Mouse (Mus musculus): Measurements from ENCODE around the gene Hivep1. TPM values are rescaled to one million over a fixed set of nuclear protein-coding genes. Genes with fewer than 3 reads are reported as not detected.

Hivep1 gene
- 7.4 and 7.9 TPM in 2 replicates for polyA plus RNA-seq (2016; fragmentation: Nextera tagmentation; extraction: Ambion mirVana)

DNA sequence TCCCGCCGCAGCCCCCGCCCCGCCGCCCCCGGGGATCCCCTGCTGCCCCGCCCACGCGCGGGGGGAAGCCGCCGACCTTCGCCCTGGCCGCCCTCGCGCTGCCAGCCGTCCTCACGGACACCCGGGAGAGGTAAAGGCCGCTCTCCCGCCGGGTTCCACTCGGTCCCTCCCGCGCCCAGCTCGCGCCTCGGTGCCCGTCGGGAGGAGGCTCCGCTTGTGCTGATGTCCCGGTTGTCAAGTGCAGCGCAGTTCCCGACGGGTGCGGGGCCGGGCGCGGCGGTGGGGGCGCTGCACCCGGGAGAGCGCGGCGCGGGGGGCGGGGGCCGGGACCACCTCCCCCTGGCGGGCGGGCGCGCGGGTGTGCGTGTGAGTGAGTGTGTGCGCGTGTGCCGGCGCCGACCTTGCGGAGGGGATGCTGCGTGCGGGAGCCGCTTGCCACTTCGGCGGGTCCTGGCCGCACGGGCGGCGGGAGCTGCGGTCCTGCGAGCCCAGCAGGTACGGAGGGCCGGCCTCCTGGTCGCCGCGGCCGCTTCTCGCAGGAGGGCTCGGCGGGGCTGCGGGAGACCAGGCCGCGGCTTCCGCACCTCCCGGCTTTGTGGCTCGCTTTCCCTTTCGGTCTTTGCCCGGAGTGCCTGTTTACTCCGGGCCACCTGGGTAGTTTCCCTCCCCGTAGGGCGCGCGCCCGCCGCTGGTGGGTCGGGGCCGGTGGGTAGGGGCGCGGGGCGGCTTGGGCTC lies at the start of gene Hivep1:
TSS of gene Hivep1 (plus strand) at position 61 of the 735 bp plus-strand sequence.
- under 1% methylated on average over 93 of the region's 100 CpGs for WGBS
- DNase-seq (ENCODE audit: extremely low spot score, low spot score), result peak; percentile 83
- Histone ChIP-seq H3K4me3 (peak within 1 kb of the TSS; percentile 90), H3K9me3 (no peaks in the 10 kb centered on the region), H3K36me3 (replicated peaks) (peaks cover 19% of the 10 kb centered on the region), H3K4me1 (peaks cover 49% of the 10 kb centered on the region), H3K27me3 (ENCODE audit: poor library complexity, severe bottlenecking) (no peaks in the 10 kb centered on the region), H3K27ac (peak within 1 kb of the TSS; percentile 98)

DNA sequence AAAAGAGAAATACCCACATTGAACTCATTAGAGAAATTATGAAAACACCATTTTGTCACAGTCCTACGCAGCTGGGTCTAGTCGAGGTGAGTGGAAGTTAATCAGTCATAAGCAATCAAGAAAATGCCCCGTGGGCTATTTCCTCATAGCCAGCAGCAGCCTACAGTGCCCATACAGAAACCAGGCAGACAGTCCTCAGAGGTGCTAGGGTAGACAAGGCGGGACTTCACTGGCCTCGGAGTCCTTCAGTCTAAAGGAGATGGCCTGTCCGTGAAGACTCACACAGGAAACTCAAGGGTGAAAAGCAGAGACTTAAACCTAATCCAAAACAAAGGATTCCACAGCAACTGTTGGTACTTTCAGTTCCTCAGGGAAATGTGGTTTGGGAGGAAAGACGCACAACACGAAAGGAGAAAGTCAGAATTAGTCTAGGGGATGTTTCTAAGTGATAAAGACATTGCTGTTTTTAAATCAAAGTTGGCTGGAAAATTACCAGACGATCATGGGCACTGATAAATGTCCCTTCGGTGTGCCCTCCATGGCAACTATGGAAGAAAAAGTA lies 36.3 kb upstream of the Hivep1 start:
- no peaks in the 10 kb centered on the region for H3K27me3 ChIP-seq (ENCODE audit: poor library complexity, severe bottlenecking)
- H3K36me3 ChIP-seq (replicated peaks), result no peaks in the 10 kb centered on the region
- no peak overlapping the region for H3K27ac ChIP-seq
- H3K4me1 ChIP-seq, result no peaks in the 10 kb centered on the region
- no peak for DNase-seq (ENCODE audit: extremely low spot score, low spot score)
- WGBS, result 84% methylated on average over 10 of the region's 10 CpGs
- H3K4me3 ChIP-seq, result no peak overlapping the region
- no peaks in the 10 kb centered on the region for H3K9me3 ChIP-seq

DNA sequence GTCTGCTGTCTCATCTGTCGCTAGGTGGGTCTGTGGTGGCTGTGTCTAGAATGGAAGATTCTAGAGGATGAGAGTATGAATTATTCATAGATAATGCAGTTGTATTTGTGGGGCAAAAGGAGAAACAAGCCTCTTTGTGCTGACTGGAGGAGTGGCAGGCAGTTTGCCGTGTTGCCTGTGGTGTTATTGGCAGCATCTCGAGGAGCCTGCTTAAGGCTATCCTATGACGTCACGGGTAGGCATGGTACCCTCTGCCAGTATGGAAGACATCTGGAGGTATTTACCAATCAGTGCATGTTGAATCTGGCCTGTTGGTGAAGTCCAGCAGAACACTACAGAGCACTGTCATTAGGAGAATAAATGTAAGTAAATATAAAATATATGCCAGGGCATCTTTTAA lies 35.6 kb upstream of the Hivep1 start:
- WGBS, result 89% methylated on average over 5 of the region's 5 CpGs
- Histone ChIP-seq H3K27me3 (ENCODE audit: poor library complexity, severe bottlenecking) (no peaks in the 10 kb centered on the region), H3K27ac (no peak overlapping the region), H3K36me3 (replicated peaks) (no peaks in the 10 kb centered on the region), H3K4me3 (no peak overlapping the region), H3K4me1 (no peaks in the 10 kb centered on the region), H3K9me3 (no peaks in the 10 kb centered on the region)
- DNase-seq (ENCODE audit: extremely low spot score, low spot score), result no peak

DNA sequence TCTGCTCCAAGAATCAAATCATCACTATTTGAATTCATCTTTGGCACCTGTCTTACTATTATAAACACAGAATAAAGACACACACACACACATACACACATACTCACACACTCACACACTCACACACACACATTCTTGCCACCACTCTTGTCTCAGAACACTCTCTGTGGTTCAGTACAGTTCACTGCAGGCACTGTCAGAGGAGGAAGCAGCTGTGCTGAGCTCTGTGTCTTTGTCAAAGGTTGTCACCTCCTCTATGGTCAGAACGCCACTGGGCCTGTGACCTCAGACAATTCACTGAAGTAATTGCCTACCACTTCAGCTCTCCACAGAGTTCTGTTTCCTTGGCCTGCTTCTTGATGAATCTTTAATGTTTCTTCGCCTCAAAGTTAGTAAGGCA lies 33.5 kb upstream of the Hivep1 start:
- H3K9me3 ChIP-seq, result no peaks in the 10 kb centered on the region
- no peak overlapping the region for H3K4me3 ChIP-seq
- no peaks in the 10 kb centered on the region for H3K4me1 ChIP-seq
- WGBS, result 88% methylated on average over 2 of the region's 2 CpGs
- no peaks in the 10 kb centered on the region for H3K36me3 ChIP-seq (replicated peaks)
- H3K27me3 ChIP-seq (ENCODE audit: poor library complexity, severe bottlenecking), result no peaks in the 10 kb centered on the region
- DNase-seq (ENCODE audit: extremely low spot score, low spot score), result no peak
- no peak overlapping the region for H3K27ac ChIP-seq

DNA sequence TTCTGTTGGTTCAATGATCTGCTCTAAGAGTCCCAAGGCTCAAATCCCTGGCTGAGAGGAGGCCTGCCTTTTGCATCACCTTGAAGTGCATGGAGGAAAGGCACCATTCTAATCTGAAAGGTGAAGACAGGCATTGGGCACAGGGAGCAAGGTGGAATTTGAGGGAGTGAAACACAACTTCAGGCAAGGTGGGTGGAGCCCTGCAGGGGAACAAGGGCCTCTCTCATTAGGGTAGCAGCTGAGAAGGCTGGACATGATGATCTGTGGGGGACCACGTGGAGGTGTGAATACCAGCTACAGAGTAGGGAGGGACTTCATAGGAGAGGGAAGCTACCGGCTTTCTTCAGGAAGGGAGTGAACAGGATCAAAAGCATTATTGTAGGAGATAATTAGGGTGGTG lies 10.6 kb upstream of the Hivep1 start:
- WGBS, result 22% methylated on average over 2 of the region's 2 CpGs
- peaks cover 10% of the 10 kb centered on the region for H3K4me1 ChIP-seq
- H3K27ac ChIP-seq, result no peak overlapping the region
- DNase-seq (ENCODE audit: extremely low spot score, low spot score), result no peak
- no peaks in the 10 kb centered on the region for H3K27me3 ChIP-seq (ENCODE audit: poor library complexity, severe bottlenecking)
- H3K4me3 ChIP-seq, result no peak overlapping the region
- no peaks in the 10 kb centered on the region for H3K9me3 ChIP-seq
- H3K36me3 ChIP-seq (replicated peaks), result no peaks in the 10 kb centered on the region

DNA sequence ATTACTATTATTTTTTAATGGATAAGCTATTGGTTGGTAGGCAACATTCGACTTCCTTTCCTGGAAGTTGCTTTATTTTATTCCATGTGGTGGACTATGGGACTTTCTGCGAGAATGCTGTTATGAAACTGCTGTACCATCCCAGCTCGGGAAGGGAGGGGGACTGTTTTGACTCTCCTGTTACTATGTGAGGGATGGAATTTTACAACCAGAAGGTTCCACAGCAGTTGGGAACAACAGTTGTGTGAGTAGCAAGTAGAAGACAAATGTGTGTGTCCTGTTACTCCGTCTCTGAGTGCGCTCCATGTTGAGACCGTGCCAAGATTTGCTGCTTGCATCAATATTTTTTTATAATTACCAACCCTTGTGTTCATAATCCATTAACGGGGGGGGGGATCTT lies 8.4 kb upstream of the Hivep1 start:
- WGBS, result 94% methylated on average over 7 of the region's 7 CpGs
- DNase-seq (ENCODE audit: extremely low spot score, low spot score), result no peak
- no peak overlapping the region for H3K4me3 ChIP-seq
- no peak overlapping the region for H3K27ac ChIP-seq
- H3K4me1 ChIP-seq, result peaks cover 12% of the 10 kb centered on the region
- no peaks in the 10 kb centered on the region for H3K9me3 ChIP-seq
- H3K27me3 ChIP-seq (ENCODE audit: poor library complexity, severe bottlenecking), result no peaks in the 10 kb centered on the region
- no peaks in the 10 kb centered on the region for H3K36me3 ChIP-seq (replicated peaks)

DNA sequence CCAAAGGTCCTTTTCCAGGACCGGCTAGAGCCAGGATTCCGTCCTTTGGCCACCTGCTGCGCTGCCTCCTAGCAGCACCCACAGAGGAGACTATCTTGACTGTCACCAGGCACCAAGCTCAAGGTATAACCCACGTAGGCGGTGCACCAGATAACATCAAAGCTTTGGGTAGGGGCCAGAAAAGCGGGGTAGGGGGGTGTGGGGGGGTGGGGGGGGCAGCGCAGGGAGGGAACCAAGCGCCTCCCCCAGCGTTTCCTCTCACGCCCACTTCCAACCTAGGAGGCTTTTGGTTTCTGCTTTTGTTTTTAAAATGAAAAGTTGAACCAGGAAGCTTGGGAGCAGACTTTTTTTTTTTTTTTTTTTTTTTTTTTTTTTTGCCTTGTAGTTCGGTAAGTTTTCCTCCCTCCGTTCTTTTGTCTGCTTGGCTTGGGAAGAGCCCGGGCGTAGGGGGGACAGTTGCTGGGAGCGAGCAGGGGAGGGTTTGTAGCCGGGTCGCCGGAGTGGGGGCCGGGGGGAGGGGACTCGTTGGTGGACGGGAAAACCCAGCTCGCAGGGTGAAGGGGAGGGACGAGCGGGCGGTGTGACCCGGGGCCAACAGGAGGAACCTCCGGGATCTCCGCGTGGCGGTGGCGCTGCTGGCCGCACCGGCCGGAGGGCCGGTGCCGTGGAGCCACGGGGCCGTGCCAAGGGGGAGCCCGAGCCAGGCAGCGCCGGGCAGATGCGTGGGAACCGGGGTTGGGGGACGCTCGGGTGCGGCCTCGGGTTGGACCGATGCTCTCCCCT lies 2.6 kb upstream of the Hivep1 start:
- H3K9me3 ChIP-seq, result no peaks in the 10 kb centered on the region
- peak; percentile 76 for DNase-seq (ENCODE audit: extremely low spot score, low spot score)
- WGBS, result under 1% methylated on average over 48 of the region's 48 CpGs
- peaks cover 35% of the 10 kb centered on the region for H3K4me1 ChIP-seq
- H3K27ac ChIP-seq, result peak overlapping the region; percentile 94
- H3K27me3 ChIP-seq (ENCODE audit: poor library complexity, severe bottlenecking), result no peaks in the 10 kb centered on the region
- no peaks in the 10 kb centered on the region for H3K36me3 ChIP-seq (replicated peaks)
- H3K4me3 ChIP-seq, result peak overlapping the region; percentile 90

DNA sequence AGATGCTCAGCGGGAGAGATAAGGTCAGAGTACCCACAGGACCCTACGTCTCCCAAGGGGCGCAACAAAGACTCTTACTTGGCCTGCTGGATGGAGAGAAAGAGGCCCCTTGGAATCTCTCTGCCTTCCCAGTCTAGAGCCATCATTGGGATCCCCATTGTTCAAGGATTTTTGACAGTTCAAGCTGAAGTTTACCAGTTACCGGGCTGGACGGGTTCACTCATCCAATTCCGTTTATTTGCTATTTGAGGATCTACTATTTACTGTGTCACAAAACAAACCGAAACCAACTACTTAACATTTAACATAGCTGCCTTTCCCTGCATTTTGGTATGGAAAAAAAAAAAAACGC lies 2.1 kb upstream of the Hivep1 start:
- DNase-seq (ENCODE audit: extremely low spot score, low spot score), result no peak
- H3K4me1 ChIP-seq, result peaks cover 41% of the 10 kb centered on the region
- no peaks in the 10 kb centered on the region for H3K36me3 ChIP-seq (replicated peaks)
- H3K27me3 ChIP-seq (ENCODE audit: poor library complexity, severe bottlenecking), result no peaks in the 10 kb centered on the region
- peak overlapping the region; percentile 90 for H3K4me3 ChIP-seq
- H3K9me3 ChIP-seq, result no peaks in the 10 kb centered on the region
- WGBS, result 3% methylated on average over 8 of the region's 8 CpGs
- peak overlapping the region; percentile 94 for H3K27ac ChIP-seq

DNA sequence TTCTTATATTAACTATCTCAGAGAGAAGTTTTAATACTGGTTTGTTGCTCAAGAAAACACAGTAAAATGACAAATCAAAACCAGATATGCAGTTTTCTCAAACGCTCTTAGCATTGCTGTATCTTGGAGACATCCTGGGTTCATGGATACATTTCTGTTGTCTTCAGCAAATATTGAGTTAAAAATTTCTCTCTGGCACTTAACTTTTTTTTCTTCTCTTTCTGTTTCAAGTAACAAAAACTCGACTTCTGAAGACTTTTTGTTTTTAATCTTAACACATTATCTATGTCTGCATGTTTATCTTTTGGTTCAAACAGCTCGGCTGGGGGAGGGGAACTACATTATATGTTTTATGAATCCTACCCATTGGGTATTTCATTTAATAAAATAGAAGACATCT lies 1.7 kb upstream of the Hivep1 start:
- no peak for DNase-seq (ENCODE audit: extremely low spot score, low spot score)
- Histone ChIP-seq H3K27ac (peak overlapping the region; percentile 94), H3K27me3 (ENCODE audit: poor library complexity, severe bottlenecking) (no peaks in the 10 kb centered on the region), H3K4me3 (peak overlapping the region; percentile 90), H3K36me3 (replicated peaks) (no peaks in the 10 kb centered on the region), H3K9me3 (no peaks in the 10 kb centered on the region), H3K4me1 (peaks cover 45% of the 10 kb centered on the region)
- 9% methylated on average over 3 of the region's 3 CpGs for WGBS

DNA sequence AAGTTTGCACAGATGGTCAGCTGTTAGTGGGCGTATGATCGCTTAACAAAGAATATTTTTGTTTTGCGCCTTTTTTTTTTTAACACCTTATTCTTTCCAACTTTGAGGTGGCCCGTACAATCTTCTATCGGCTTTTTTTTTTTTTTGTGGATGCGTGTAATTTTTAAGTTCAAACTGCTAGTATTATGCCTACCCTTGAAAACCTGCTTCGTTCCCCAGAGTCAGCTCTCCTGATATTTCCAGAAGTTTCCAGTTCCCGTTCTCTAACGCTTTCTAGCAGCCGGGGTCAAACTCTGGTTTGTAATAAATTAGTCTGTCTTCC lies 980 bp upstream of the Hivep1 start:
- under 1% methylated on average over 10 of the region's 10 CpGs for WGBS

DNA sequence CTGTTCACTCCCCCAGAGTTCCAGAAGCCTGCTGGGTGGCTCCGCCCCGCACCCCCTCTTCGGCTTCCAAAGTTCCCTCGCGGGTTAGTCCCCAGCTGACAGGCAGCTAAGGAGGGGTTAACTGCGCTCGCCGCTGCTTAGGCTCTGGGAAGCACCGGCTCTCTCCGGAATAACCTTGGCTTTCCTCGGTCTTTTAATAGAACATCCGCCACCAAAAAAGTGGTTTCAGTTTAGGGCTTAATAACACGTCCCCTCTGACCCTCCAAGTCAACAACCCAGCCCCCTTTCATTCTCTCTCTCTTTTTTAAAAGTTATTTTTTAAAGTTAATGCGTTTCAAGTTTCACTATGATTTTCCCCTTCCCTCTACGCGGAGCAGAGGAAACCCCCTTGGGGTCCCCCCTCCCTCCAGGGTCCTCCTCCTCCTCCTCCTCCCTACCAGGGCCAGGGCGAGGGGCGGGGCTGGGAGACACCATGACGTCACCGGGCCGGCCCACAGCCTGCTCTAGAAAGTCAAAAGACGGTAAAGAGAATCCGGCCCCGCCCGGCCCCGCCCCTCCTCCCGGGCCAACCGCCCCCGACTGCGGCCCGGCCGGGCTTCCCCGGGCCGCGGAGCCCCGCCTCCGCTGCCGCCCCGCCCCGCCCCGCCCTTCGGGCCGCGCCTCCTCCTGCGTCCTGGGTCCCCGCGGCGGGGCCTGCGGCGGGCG lies 467 bp upstream of the Hivep1 start:
- peak overlapping the region; percentile 98 for H3K27ac ChIP-seq
- DNase-seq (ENCODE audit: extremely low spot score, low spot score), result peak; percentile 99
- H3K27me3 ChIP-seq (ENCODE audit: poor library complexity, severe bottlenecking), result no peaks in the 10 kb centered on the region
- H3K4me3 ChIP-seq, result peak overlapping the region; percentile 90
- no peaks in the 10 kb centered on the region for H3K9me3 ChIP-seq
- under 1% methylated on average over 31 of the region's 51 CpGs for WGBS
- peaks cover 11% of the 10 kb centered on the region for H3K36me3 ChIP-seq (replicated peaks)
- H3K4me1 ChIP-seq, result peaks cover 49% of the 10 kb centered on the region

More for the DNA sequence above, 980 bp upstream of the Hivep1 start:
- Histone ChIP-seq H3K36me3 (replicated peaks) (peaks cover 6% of the 10 kb centered on the region), H3K9me3 (no peaks in the 10 kb centered on the region), H3K27ac (peak overlapping the region; percentile 98), H3K4me3 (peak overlapping the region; percentile 90), H3K27me3 (ENCODE audit: poor library complexity, severe bottlenecking) (no peaks in the 10 kb centered on the region), H3K4me1 (peaks cover 49% of the 10 kb centered on the region)
- no peak for DNase-seq (ENCODE audit: extremely low spot score, low spot score)

DNA sequence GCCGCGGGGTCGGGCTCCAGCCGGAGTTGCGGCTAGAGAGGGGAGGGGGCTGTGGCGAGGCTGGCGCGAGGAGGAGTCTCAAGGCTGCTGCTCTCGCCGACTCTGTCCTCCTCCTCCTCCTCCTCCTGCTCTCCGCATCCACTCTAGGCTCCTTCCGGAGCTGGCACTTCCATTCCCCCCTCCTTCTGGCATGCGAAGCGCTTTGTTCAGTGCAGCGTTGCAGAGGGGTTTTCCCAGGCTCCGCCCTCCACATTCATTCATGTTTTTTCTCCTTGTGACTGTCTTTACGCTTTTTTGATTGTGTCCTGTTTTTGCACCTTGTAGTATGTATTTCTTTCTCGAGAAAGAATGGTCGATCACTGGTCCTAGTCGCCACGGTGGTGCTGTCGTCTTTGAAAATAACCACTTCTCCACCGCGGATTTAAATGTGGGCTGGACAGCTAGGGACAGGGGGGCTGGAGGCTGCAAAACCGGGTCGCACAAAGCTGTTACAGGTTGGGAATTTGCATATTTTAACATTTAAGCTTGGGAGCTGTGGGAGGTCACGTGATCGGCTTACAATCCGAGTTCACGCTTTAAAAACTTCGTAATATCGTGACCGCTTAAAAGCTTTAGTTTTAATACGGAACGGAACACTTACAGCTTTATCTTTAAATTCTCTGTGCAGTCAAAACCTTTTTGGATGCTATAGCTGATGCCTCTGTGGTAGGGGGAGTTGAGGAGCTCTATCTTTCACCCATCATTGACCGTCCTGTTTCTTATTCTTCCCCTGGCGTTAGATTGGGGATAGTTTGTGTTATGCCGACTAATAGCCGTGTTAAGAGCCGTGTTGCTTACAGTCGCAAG lies 1.1 kb downstream of the Hivep1 start:
- Histone ChIP-seq H3K4me1 (peaks cover 49% of the 10 kb centered on the region), H3K9me3 (no peaks in the 10 kb centered on the region), H3K27ac (peak overlapping the region; percentile 98), H3K27me3 (ENCODE audit: poor library complexity, severe bottlenecking) (no peaks in the 10 kb centered on the region), H3K36me3 (replicated peaks) (peaks cover 26% of the 10 kb centered on the region), H3K4me3 (peak overlapping the region; percentile 90)
- DNase-seq (ENCODE audit: extremely low spot score, low spot score), result no peak
- WGBS, result under 1% methylated on average over 41 of the region's 41 CpGs

Measured in forebrain, embryonic 10.5 days (tissue).